Mouse (Mus musculus): ENCODE measurements around the gene Med26. TPM values are rescaled to one million over a fixed set of nuclear protein-coding genes. Genes with fewer than 3 reads are reported as not detected.

Med26 gene
- polyA plus RNA-seq, 1 experiment, result 7.6 TPM

DNA sequence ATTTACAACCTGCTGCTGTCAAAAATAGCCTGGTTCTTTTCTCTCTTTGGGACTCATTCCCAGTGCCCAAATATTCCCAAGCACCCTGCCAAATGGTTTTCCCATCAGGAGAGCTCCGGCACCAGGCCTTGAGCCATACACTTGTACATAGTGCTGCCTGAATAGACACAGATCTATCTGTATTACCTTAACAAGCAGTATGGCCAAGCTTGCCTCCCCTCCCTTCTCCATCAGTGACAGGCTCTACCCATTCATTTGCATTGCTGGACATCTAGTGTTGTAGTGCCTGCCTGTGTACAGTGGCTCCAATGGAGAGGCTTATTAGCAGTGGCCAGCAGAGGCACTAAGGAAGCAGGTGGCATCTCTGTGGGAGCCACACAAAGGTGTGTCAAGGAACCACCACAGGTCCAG is 47.5 kb downstream of the Med26 start:
- no peak overlapping the region for H3K4me3 ChIP-seq
- peaks cover 77% of the 10 kb centered on the region for H3K79me2 ChIP-seq (ENCODE audit: control insufficient read depth, insufficient read depth)
- H3K27me3 ChIP-seq (ENCODE audit: control insufficient read depth, insufficient read depth, insufficient read length), result no peaks in the 10 kb centered on the region
- no peak overlapping the region for H3ac ChIP-seq (ENCODE audit: control insufficient read depth, insufficient read length)
- peaks cover 1% of the 10 kb centered on the region for H3K36me3 ChIP-seq (ENCODE audit: control insufficient read depth, insufficient read depth)
- no peak overlapping the region for H3K4me2 ChIP-seq (ENCODE audit: low read depth)
- no peak for TF ChIP-seq TCF3 (IDR thresholded peaks at IDR 0.05; ENCODE audit: insufficient read length, low read depth)
- TF ChIP-seq POLR2A (IDR thresholded peaks at IDR 0.05; ENCODE audit: insufficient read length, low read depth), result no peak
- TF ChIP-seq MYOG (IDR thresholded peaks at IDR 0.05; ENCODE audit: control insufficient read depth in 1 of 3, insufficient read depth in 1 of 3, insufficient read length in 2 of 3, low read depth in 2 of 3), result no peak
- no peak for TF ChIP-seq POLR2AphosphoS2 (IDR thresholded peaks at IDR 0.05; ENCODE audit: insufficient read length, low read depth)
- no peak for TF ChIP-seq MAX (IDR thresholded peaks at IDR 0.05; ENCODE audit: low read depth)
- no peak for TF ChIP-seq CEBPB (IDR thresholded peaks at IDR 0.05; ENCODE audit: insufficient read depth, poor library complexity, severe bottlenecking)
- no peak for TF ChIP-seq REST (IDR thresholded peaks at IDR 0.05; ENCODE audit: insufficient read depth, insufficient read length)
- TF ChIP-seq SRF (IDR thresholded peaks at IDR 0.05; ENCODE audit: control insufficient read depth, insufficient read length, low read depth), result no peak
- TF ChIP-seq MYOD1 (IDR thresholded peaks at IDR 0.05; ENCODE audit: control insufficient read depth in 1 of 3, insufficient read length in 2 of 3, low read depth in 2 of 3), result no peak
- TF ChIP-seq E2F4 (IDR thresholded peaks at IDR 0.05; ENCODE audit: insufficient read depth), result no peak
- no peak for TF ChIP-seq TCF12 (IDR thresholded peaks at IDR 0.05; ENCODE audit: insufficient read depth, poor library complexity, severe bottlenecking)
- TF ChIP-seq USF1 (IDR thresholded peaks at IDR 0.05; ENCODE audit: low read depth), result no peak

DNA sequence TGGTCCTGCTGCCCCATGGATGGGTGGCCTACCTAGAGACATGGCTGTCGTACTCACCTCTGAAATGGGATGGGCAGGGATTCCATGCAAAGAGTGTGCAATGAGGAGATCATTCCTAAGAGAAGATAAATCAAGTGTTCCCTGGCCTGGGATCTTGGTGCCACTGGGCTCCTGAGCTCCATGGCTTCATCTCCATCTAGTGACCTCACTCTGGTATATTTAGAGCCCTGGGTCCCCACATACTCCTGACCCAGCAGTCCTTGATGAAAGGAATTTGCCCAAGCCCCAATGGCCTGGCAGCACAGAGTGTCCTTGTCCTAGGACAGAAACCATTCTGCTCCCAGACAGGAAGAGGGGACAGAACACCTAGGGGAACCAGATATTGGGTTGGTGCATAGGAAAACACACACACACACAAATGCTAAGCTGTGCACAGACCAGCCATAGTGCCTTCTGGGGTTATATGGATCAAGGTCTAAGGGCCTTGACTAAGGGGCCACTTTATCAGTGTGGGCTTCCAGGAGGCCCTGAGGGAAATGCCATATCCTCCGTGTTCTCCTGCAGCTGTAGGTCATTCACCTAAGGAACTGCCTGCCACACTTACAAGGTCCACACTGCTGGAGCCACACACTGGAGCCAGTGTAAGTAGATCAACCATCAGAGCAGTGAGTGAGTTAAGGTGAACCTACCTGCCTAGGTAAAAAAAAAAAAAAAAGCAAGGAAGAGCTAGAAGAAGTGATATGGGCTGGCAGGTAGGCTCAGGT is 48.4 kb downstream of the Med26 start:
- Histone ChIP-seq H3K4me2 (ENCODE audit: low read depth) (no peak overlapping the region), H3K27me3 (ENCODE audit: control insufficient read depth, insufficient read depth, insufficient read length) (no peaks in the 10 kb centered on the region), H3K36me3 (ENCODE audit: control insufficient read depth, insufficient read depth) (peaks cover 6% of the 10 kb centered on the region), H3K4me3 (no peak overlapping the region), H3K79me2 (ENCODE audit: control insufficient read depth, insufficient read depth) (peaks cover 72% of the 10 kb centered on the region), H3ac (ENCODE audit: control insufficient read depth, insufficient read length) (no peak overlapping the region)
- TF ChIP-seq CEBPB (IDR thresholded peaks at IDR 0.05; ENCODE audit: insufficient read depth, poor library complexity, severe bottlenecking) (no peak), MAX (IDR thresholded peaks at IDR 0.05; ENCODE audit: low read depth) (no peak), TCF12 (IDR thresholded peaks at IDR 0.05; ENCODE audit: insufficient read depth, poor library complexity, severe bottlenecking) (no peak), SRF (IDR thresholded peaks at IDR 0.05; ENCODE audit: control insufficient read depth, insufficient read length, low read depth) (no peak), E2F4 (IDR thresholded peaks at IDR 0.05; ENCODE audit: insufficient read depth) (no peak), MYOG (IDR thresholded peaks at IDR 0.05; ENCODE audit: control insufficient read depth in 1 of 3, insufficient read depth in 1 of 3, insufficient read length in 2 of 3, low read depth in 2 of 3) (no peak), POLR2AphosphoS2 (IDR thresholded peaks at IDR 0.05; ENCODE audit: insufficient read length, low read depth) (no peak), REST (IDR thresholded peaks at IDR 0.05; ENCODE audit: insufficient read depth, insufficient read length) (no peak), USF1 (IDR thresholded peaks at IDR 0.05; ENCODE audit: low read depth) (no peak), POLR2A (IDR thresholded peaks at IDR 0.05; ENCODE audit: insufficient read length, low read depth) (no peak), MYOD1 (IDR thresholded peaks at IDR 0.05; ENCODE audit: control insufficient read depth in 1 of 3, insufficient read length in 2 of 3, low read depth in 2 of 3) (no peak), TCF3 (IDR thresholded peaks at IDR 0.05; ENCODE audit: insufficient read length, low read depth) (no peak)

DNA sequence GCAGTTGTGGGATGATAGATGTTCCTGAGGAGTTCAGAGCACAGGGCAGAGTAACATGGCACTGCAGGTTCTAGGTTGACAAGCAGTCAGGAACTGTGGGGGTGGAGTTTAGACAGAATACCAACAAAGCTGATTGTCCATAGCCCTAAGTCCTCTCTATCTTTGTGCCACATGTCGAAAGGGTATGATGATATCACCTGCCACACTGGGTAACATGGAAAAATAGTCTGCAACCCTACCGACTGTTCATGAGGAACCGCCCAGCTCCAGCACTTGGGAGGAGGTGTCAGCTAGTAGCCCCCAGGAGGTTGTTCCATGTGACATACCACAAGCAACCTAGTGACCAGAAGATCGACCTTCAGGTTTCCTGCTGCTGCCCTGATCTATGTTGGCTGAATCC is 49.5 kb downstream of the Med26 start:
- Histone ChIP-seq H3K4me3 (no peak overlapping the region), H3K27me3 (ENCODE audit: control insufficient read depth, insufficient read depth, insufficient read length) (no peaks in the 10 kb centered on the region), H3K36me3 (ENCODE audit: control insufficient read depth, insufficient read depth) (peaks cover 6% of the 10 kb centered on the region), H3K4me2 (ENCODE audit: low read depth) (no peak overlapping the region), H3ac (ENCODE audit: control insufficient read depth, insufficient read length) (no peak overlapping the region), H3K79me2 (ENCODE audit: control insufficient read depth, insufficient read depth) (peaks cover 72% of the 10 kb centered on the region)
- no peak for TF ChIP-seq REST (IDR thresholded peaks at IDR 0.05; ENCODE audit: insufficient read depth, insufficient read length)
- no peak for TF ChIP-seq MYOG (IDR thresholded peaks at IDR 0.05; ENCODE audit: control insufficient read depth in 1 of 3, insufficient read depth in 1 of 3, insufficient read length in 2 of 3, low read depth in 2 of 3)
- no peak for TF ChIP-seq POLR2A (IDR thresholded peaks at IDR 0.05; ENCODE audit: insufficient read length, low read depth)
- no peak for TF ChIP-seq TCF12 (IDR thresholded peaks at IDR 0.05; ENCODE audit: insufficient read depth, poor library complexity, severe bottlenecking)
- no peak for TF ChIP-seq TCF3 (IDR thresholded peaks at IDR 0.05; ENCODE audit: insufficient read length, low read depth)
- TF ChIP-seq MYOD1 (IDR thresholded peaks at IDR 0.05; ENCODE audit: control insufficient read depth in 1 of 3, insufficient read length in 2 of 3, low read depth in 2 of 3), result no peak
- TF ChIP-seq CEBPB (IDR thresholded peaks at IDR 0.05; ENCODE audit: insufficient read depth, poor library complexity, severe bottlenecking), result no peak
- no peak for TF ChIP-seq POLR2AphosphoS2 (IDR thresholded peaks at IDR 0.05; ENCODE audit: insufficient read length, low read depth)
- no peak for TF ChIP-seq MAX (IDR thresholded peaks at IDR 0.05; ENCODE audit: low read depth)
- TF ChIP-seq E2F4 (IDR thresholded peaks at IDR 0.05; ENCODE audit: insufficient read depth), result no peak
- no peak for TF ChIP-seq SRF (IDR thresholded peaks at IDR 0.05; ENCODE audit: control insufficient read depth, insufficient read length, low read depth)
- no peak for TF ChIP-seq USF1 (IDR thresholded peaks at IDR 0.05; ENCODE audit: low read depth)

DNA sequence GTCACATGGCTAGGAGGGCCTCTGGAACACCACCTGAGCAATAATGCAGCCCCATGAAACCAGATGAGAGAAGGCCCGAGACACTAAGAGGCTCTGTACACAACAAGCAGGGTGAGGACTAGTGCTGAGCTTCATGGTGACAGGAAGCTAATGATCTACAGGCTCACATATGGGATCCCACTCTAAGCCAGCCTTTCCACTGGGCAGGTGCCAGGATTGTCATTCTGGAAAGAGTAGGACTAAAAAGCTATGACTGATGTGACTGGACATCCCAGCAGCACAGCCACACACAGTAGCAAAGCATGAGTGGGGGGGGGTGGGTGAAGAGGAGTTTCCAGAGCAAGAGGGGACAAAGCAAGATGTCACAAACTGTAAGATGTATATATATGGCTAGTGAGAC is 50.2 kb downstream of the Med26 start:
- H3K4me3 ChIP-seq, result no peak overlapping the region
- H3K27me3 ChIP-seq (ENCODE audit: control insufficient read depth, insufficient read depth, insufficient read length), result no peaks in the 10 kb centered on the region
- peaks cover 67% of the 10 kb centered on the region for H3K79me2 ChIP-seq (ENCODE audit: control insufficient read depth, insufficient read depth)
- TF ChIP-seq MYOG (IDR thresholded peaks at IDR 0.05; ENCODE audit: control insufficient read depth in 1 of 3, insufficient read depth in 1 of 3, insufficient read length in 2 of 3, low read depth in 2 of 3) (no peak), USF1 (IDR thresholded peaks at IDR 0.05; ENCODE audit: low read depth) (no peak), TCF3 (IDR thresholded peaks at IDR 0.05; ENCODE audit: insufficient read length, low read depth) (no peak), E2F4 (IDR thresholded peaks at IDR 0.05; ENCODE audit: insufficient read depth) (no peak), POLR2A (IDR thresholded peaks at IDR 0.05; ENCODE audit: insufficient read length, low read depth) (no peak), TCF12 (IDR thresholded peaks at IDR 0.05; ENCODE audit: insufficient read depth, poor library complexity, severe bottlenecking) (no peak), POLR2AphosphoS2 (IDR thresholded peaks at IDR 0.05; ENCODE audit: insufficient read length, low read depth) (no peak), CEBPB (IDR thresholded peaks at IDR 0.05; ENCODE audit: insufficient read depth, poor library complexity, severe bottlenecking) (no peak)
- no peak overlapping the region for H3K4me2 ChIP-seq (ENCODE audit: low read depth)
- H3ac ChIP-seq (ENCODE audit: control insufficient read depth, insufficient read length), result no peak overlapping the region
- H3K36me3 ChIP-seq (ENCODE audit: control insufficient read depth, insufficient read depth), result peaks cover 6% of the 10 kb centered on the region
